Mouse (Mus musculus) liver, postnatal 0 days (tissue): ENCODE results near the gene Tmem40. TPM values are rescaled to one million over a fixed set of nuclear protein-coding genes. Genes with fewer than 3 reads are reported as not detected.

ENCODE experiments used
- ATAC-seq: fragments of 200-750 bp; cut with Nextera tagmentation; 2 replicates; pipeline ENCODE4 v1.8.0; 2017; ENCODE audit warnings: mild to moderate bottlenecking, moderate library complexity
- DNase-seq: peaks from one replicate; pipeline ENCODE4 v3.0.0-alpha.2; 2016
- H3K27ac ChIP-seq: fragments of 300-500 bp; sonication (generic); 2 replicates; pipeline ENCODE4 v1.5.1; 2014; ENCODE audit warnings: antibody characterized with exemption, moderate library complexity, mild to moderate bottlenecking, low read depth
- H3K27me3 ChIP-seq: fragments of 300-500 bp; sonication (generic); 2 replicates; pipeline ENCODE4 v1.6.1; 2014; ENCODE audit warnings: low read length, control low read depth, mixed read lengths; ENCODE audit not compliant: insufficient read depth
- H3K36me3 ChIP-seq: fragments of 300-500 bp; sonication (generic); replicated peaks from 2 replicates; pipeline ENCODE4 v1.6.1; 2014; ENCODE audit warnings: mild to moderate bottlenecking, control low read depth, low read length, moderate library complexity, mixed read lengths; ENCODE audit not compliant: insufficient read depth
- H3K4me1 ChIP-seq: fragments of 300-500 bp; sonication (generic); 2 replicates; pipeline ENCODE4 v1.6.1; 2014; ENCODE audit warnings: antibody characterized with exemption, mild to moderate bottlenecking, control low read depth; ENCODE audit not compliant: insufficient read depth
- H3K4me2 ChIP-seq: fragments of 300-500 bp; sonication (generic); 2 replicates; pipeline ENCODE4 v1.6.1; 2014; ENCODE audit warnings: low read depth, mild to moderate bottlenecking, low read length, moderate library complexity, mixed read lengths
- H3K4me3 ChIP-seq: fragments of 300-500 bp; sonication (generic); 2 replicates; pipeline ENCODE4 v1.5.1; 2014; ENCODE audit warnings: low read depth, low read length
- H3K9ac ChIP-seq: fragments of 300-500 bp; sonication (generic); replicated peaks from 2 replicates; pipeline ENCODE4 v1.6.1; 2014; ENCODE audit warnings: mild to moderate bottlenecking, moderate library complexity
- H3K9me3 ChIP-seq: fragments of 300-500 bp; sonication (generic); 2 replicates; pipeline ENCODE4 v1.6.1; 2016; ENCODE audit warnings: mild to moderate bottlenecking, control low read depth, low read length, mixed read lengths
- CTCF ChIP-seq: sonication (generic); IDR thresholded peaks from 2 replicates; pipeline ENCODE4 v1.5.1; 2016; ENCODE audit warnings: antibody characterized with exemption, low read depth
- EP300 ChIP-seq: IDR thresholded peaks from 2 replicates; pipeline ENCODE4 v1.6.1; 2016; ENCODE audit warnings: antibody characterized with exemption, low read depth, mild to moderate bottlenecking
- WGBS: fragments of 180-500 bp; shearing (Covaris S2); extraction: QIAGEN DNeasy Blood & Tissue Kit; methylation state at CpG from one replicate; pipeline ENCODE4 v1.1.7; 2014; ENCODE audit not compliant: insufficient replicate concordance; 5-methylcytosine and 5-hydroxymethylcytosine counted together
- polyA plus RNA-seq: library from polyadenylated mRNA; unstranded; fragments of >200 nt; fragmentation: Nextera tagmentation; extraction: Ambion mirVana; gene quantifications from 2 replicates; pipeline ENCODE4 v1.2.1, GENCODE M21; 2015

Gene Tmem40
- polyA plus RNA-seq, 1 experiment from 2014 or later: 21.2 TPM

- H3K36me3 ChIP-seq: no peaks in the 10 kb centered on the region
- WGBS: 65% methylated on average over 1 of the region's 1 CpGs
- TF ChIP-seq CTCF: no peak
- TF ChIP-seq EP300: no peak
- peak; percentile 86 for ATAC-seq
- H3K27ac ChIP-seq: peak overlapping the region; percentile 71
- H3K9ac ChIP-seq: no peak overlapping the region
- no peak for DNase-seq
- no peaks in the 10 kb centered on the region for H3K27me3 ChIP-seq
- H3K4me2 ChIP-seq: no peak overlapping the region
- H3K9me3 ChIP-seq: no peaks in the 10 kb centered on the region
- no peak overlapping the region for H3K4me3 ChIP-seq
- H3K4me1 ChIP-seq: no peaks in the 10 kb centered on the region
These were observed 61.4 kb downstream of the Tmem40 start for GRCm38 (mm10) chr6:115700778-115701177.

GRCm38 (mm10) chr6:115698699-115699098 lies 63.5 kb downstream of the Tmem40 start:
- Histone ChIP-seq H3K27ac (no peak overlapping the region), H3K27me3 (no peaks in the 10 kb centered on the region), H3K36me3 (no peaks in the 10 kb centered on the region), H3K9me3 (no peaks in the 10 kb centered on the region), H3K4me3 (no peak overlapping the region), H3K9ac (no peak overlapping the region), H3K4me2 (no peak overlapping the region), H3K4me1 (peaks cover 7% of the 10 kb centered on the region)
- DNase-seq (no peak), ATAC-seq (no peak)
- TF ChIP-seq EP300 (no peak), CTCF (peak; percentile 67)
- WGBS: 67% methylated on average over 4 of the region's 4 CpGs

GRCm38 (mm10) chr6:115697739-115698558 lies 64.3 kb downstream of the Tmem40 start:
- no peak overlapping the region for H3K9ac ChIP-seq
- H3K36me3 ChIP-seq: no peaks in the 10 kb centered on the region
- ATAC-seq: no peak
- no peak overlapping the region for H3K27ac ChIP-seq
- TF ChIP-seq EP300 (no peak), CTCF (no peak)
- H3K9me3 ChIP-seq: no peaks in the 10 kb centered on the region; the same call in 1 of the 2 replicates
- no peaks in the 10 kb centered on the region for H3K27me3 ChIP-seq
- no peak overlapping the region for H3K4me2 ChIP-seq
- no peak overlapping the region for H3K4me3 ChIP-seq
- no peak for DNase-seq
- 76% methylated on average over 17 of the region's 17 CpGs for WGBS
- H3K4me1 ChIP-seq: peaks cover 7% of the 10 kb centered on the region

GRCm38 (mm10) chr6:115696707-115697215 lies 65.4 kb downstream of the Tmem40 start:
- Histone ChIP-seq H3K9ac (no peak overlapping the region), H3K27me3 (no peaks in the 10 kb centered on the region), H3K4me1 (peaks cover 7% of the 10 kb centered on the region), H3K4me2 (no peak overlapping the region), H3K36me3 (no peaks in the 10 kb centered on the region), H3K27ac (no peak overlapping the region), H3K4me3 (no peak overlapping the region), H3K9me3 (no peaks in the 10 kb centered on the region; the same call in 1 of the 2 replicates)
- DNase-seq: no peak
- WGBS: 85% methylated on average over 7 of the region's 7 CpGs
- ATAC-seq: no peak
- TF ChIP-seq CTCF (no peak), EP300 (no peak)

GRCm38 (mm10) chr6:115695124-115695523 lies 67.1 kb downstream of the Tmem40 start:
- Histone ChIP-seq H3K4me1 (peaks cover 7% of the 10 kb centered on the region), H3K27ac (no peak overlapping the region), H3K36me3 (no peaks in the 10 kb centered on the region), H3K4me3 (no peak overlapping the region), H3K4me2 (no peak overlapping the region), H3K9ac (no peak overlapping the region), H3K27me3 (no peaks in the 10 kb centered on the region), H3K9me3 (no peaks in the 10 kb centered on the region; the same call in 1 of the 2 replicates)
- ATAC-seq: peak; percentile 58
- TF ChIP-seq EP300: no peak
- no peak for TF ChIP-seq CTCF
- no peak for DNase-seq
- WGBS: 67% methylated on average over 7 of the region's 7 CpGs

- no peaks in the 10 kb centered on the region for H3K36me3 ChIP-seq
- H3K4me2 ChIP-seq: no peak overlapping the region
- no peaks in the 10 kb centered on the region for H3K27me3 ChIP-seq
- TF ChIP-seq EP300 (no peak), CTCF (no peak)
- no peak for ATAC-seq
- DNase-seq: no peak
- no peaks in the 10 kb centered on the region; the same call in 1 of the 2 replicates for H3K9me3 ChIP-seq
- 47% methylated on average over 9 of the region's 9 CpGs for WGBS
- no peak overlapping the region for H3K4me3 ChIP-seq
- H3K27ac ChIP-seq: 0 out of 2 replicates have a peak overlapping the region, but pooled peaks have one; percentile 16
- H3K4me1 ChIP-seq: peaks cover 7% of the 10 kb centered on the region
- no peak overlapping the region for H3K9ac ChIP-seq
These were observed 67.8 kb downstream of the Tmem40 start for GRCm38 (mm10) chr6:115694441-115694842.
